Mouse (Mus musculus): ENCODE results near the gene Anxa5. TPM values are rescaled to one million over a fixed set of nuclear protein-coding genes. Genes with fewer than 3 reads are reported as not detected.

Anxa5 gene
- polyA plus RNA-seq, 1 experiment from 2014 or later = 75.8 TPM

DNA sequence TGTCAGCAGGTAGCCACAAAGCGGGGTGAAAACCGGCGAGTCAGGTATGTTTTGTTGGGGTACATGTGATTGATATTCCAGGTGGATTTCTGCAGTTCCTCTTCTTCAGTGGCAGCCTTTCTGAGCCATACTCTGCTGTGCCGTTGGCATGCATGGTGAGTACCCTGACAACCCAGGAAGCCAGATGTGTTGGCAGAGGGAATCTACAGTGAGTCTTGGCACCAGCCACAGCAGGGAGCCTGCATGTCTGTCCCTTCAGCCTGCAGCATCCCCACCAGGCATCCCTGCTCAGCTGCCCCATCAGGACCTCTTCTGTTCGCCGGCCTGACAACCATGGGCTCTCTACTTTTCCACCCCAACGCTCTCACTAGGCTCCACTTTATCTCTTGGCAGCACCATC, 25.9 kb upstream of the Anxa5 start:
- Histone ChIP-seq H3K4me2 (replicated peaks) (no peak overlapping the region), H3K4me1 (replicated peaks; ENCODE audit: control insufficient read depth, insufficient read depth, low read length) (no peaks in the 10 kb centered on the region), H3K36me3 (replicated peaks; ENCODE audit: control insufficient read depth, insufficient read depth) (no peaks in the 10 kb centered on the region), H3K27me3 (ENCODE audit: control insufficient read depth, insufficient read depth, low read length) (no peaks in the 10 kb centered on the region), H3K9ac (no peak overlapping the region), H3K4me3 (replicated peaks; ENCODE audit: low read length) (no peak overlapping the region), H3K9me3 (ENCODE audit: control insufficient read depth, low read length) (no peaks in the 10 kb centered on the region), H3K27ac (no peak overlapping the region)
- WGBS = 76% methylated on average over 7 of the region's 7 CpGs
- ATAC-seq (ENCODE audit: low FRiP score) (no peak), DNase-seq (ENCODE audit: low spot score) (no peak)

DNA sequence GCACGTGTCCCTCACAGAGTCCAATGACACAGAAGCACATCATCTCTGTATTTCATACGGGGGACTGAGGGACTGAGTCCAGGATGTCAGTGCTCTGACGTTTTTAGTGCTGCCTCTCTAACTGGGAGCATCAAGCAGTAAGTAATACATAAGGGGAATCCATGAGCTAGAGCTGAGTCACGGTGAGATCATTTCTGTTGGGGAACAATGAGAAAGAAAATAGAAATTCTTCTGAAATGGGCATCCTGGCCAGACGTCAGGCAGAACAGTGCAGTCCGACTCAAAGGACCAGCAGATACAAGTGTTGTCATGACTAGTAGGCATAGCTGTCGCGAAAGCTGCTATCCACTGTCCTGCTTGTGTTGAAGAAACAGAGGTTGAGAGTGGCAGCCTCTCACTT, 25.3 kb upstream of the Anxa5 start:
- H3K9me3 ChIP-seq (ENCODE audit: control insufficient read depth, low read length) = no peaks in the 10 kb centered on the region
- no peak for DNase-seq (ENCODE audit: low spot score)
- ATAC-seq (ENCODE audit: low FRiP score) = no peak
- no peak overlapping the region for H3K4me3 ChIP-seq (replicated peaks; ENCODE audit: low read length)
- no peaks in the 10 kb centered on the region for H3K4me1 ChIP-seq (replicated peaks; ENCODE audit: control insufficient read depth, insufficient read depth, low read length)
- no peak overlapping the region for H3K4me2 ChIP-seq (replicated peaks)
- H3K36me3 ChIP-seq (replicated peaks; ENCODE audit: control insufficient read depth, insufficient read depth) = no peaks in the 10 kb centered on the region
- no peak overlapping the region for H3K9ac ChIP-seq
- WGBS = 87% methylated on average over 8 of the region's 8 CpGs
- H3K27me3 ChIP-seq (ENCODE audit: control insufficient read depth, insufficient read depth, low read length) = no peaks in the 10 kb centered on the region
- H3K27ac ChIP-seq = no peak overlapping the region

GRCm38 (mm10) chr3:36499418-36499817, 23.7 kb upstream of the Anxa5 start:
- Histone ChIP-seq H3K27ac (no peak overlapping the region), H3K4me2 (replicated peaks) (no peak overlapping the region), H3K4me1 (replicated peaks; ENCODE audit: control insufficient read depth, insufficient read depth, low read length) (no peaks in the 10 kb centered on the region), H3K36me3 (replicated peaks; ENCODE audit: control insufficient read depth, insufficient read depth) (no peaks in the 10 kb centered on the region), H3K9me3 (ENCODE audit: control insufficient read depth, low read length) (no peaks in the 10 kb centered on the region), H3K27me3 (ENCODE audit: control insufficient read depth, insufficient read depth, low read length) (no peaks in the 10 kb centered on the region), H3K9ac (no peak overlapping the region), H3K4me3 (replicated peaks; ENCODE audit: low read length) (no peak overlapping the region)
- WGBS = 97% methylated on average over 7 of the region's 7 CpGs
- ATAC-seq (ENCODE audit: low FRiP score) (no peak), DNase-seq (ENCODE audit: low spot score) (no peak)

- no peaks in the 10 kb centered on the region for H3K36me3 ChIP-seq (replicated peaks; ENCODE audit: control insufficient read depth, insufficient read depth)
- no peaks in the 10 kb centered on the region for H3K4me1 ChIP-seq (replicated peaks; ENCODE audit: control insufficient read depth, insufficient read depth, low read length)
- no peak overlapping the region for H3K9ac ChIP-seq
- H3K9me3 ChIP-seq (ENCODE audit: control insufficient read depth, low read length) = no peaks in the 10 kb centered on the region
- H3K4me3 ChIP-seq (replicated peaks; ENCODE audit: low read length) = no peak overlapping the region
- H3K27me3 ChIP-seq (ENCODE audit: control insufficient read depth, insufficient read depth, low read length) = no peaks in the 10 kb centered on the region
- H3K27ac ChIP-seq = no peak overlapping the region
- H3K4me2 ChIP-seq (replicated peaks) = no peak overlapping the region
- WGBS = 85% methylated on average over 6 of the region's 6 CpGs
- DNase-seq (ENCODE audit: low spot score) = no peak
- no peak for ATAC-seq (ENCODE audit: low FRiP score)
These were observed 22.5 kb upstream of the Anxa5 start for GRCm38 (mm10) chr3:36498224-36498623.

DNA sequence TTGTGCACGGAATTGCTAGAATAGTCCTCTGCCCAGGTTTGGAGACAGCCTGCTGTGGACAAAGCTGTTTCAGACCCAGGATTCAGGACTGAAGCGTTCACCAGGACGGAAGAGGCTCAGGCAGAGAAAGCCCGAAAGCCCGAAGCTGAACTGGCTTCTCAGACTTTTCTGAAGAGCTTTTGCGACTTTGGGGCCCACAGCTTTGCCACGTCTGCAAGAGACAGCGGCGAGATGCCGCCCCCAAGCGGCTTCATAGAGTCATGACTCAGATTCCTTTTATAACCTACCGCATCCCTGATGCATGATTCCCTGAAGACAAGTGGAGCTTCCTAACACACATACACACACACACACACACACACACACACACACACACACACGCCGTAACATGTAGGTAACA, 21.1 kb upstream of the Anxa5 start:
- DNase-seq (ENCODE audit: low spot score) (peak; percentile 80), ATAC-seq (ENCODE audit: low FRiP score) (0 out of 2 replicates have a peak, but pooled peaks have one; percentile 25)
- H3K27ac ChIP-seq = no peak overlapping the region
- H3K27me3 ChIP-seq (ENCODE audit: control insufficient read depth, insufficient read depth, low read length) = no peaks in the 10 kb centered on the region
- H3K4me2 ChIP-seq (replicated peaks) = no peak overlapping the region
- H3K4me1 ChIP-seq (replicated peaks; ENCODE audit: control insufficient read depth, insufficient read depth, low read length) = no peaks in the 10 kb centered on the region
- WGBS = 22% methylated on average over 14 of the region's 14 CpGs
- H3K36me3 ChIP-seq (replicated peaks; ENCODE audit: control insufficient read depth, insufficient read depth) = no peaks in the 10 kb centered on the region
- H3K9me3 ChIP-seq (ENCODE audit: control insufficient read depth, low read length) = no peaks in the 10 kb centered on the region
- H3K9ac ChIP-seq = no peak overlapping the region
- no peak overlapping the region for H3K4me3 ChIP-seq (replicated peaks; ENCODE audit: low read length)

DNA sequence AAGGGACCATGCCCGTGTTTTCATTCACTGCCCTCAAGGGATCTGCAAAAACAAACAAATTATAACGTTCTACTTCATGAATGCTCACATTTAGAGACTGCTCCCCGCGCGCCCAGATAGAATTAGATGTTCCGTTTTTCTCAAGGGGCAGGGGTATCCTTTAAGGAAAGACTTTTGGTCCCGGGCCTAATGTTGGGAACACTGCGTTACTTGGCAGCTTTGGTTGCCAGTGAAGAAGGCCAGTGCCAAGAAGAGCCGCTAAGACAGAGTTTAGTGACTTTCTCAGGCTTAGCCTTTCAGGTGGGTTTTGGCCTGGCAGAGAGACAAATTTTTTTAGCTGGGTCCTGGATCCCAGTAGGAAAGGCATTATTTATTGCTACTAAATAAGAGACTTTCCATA, 20.6 kb upstream of the Anxa5 start:
- no peak for DNase-seq (ENCODE audit: low spot score)
- Histone ChIP-seq H3K4me3 (replicated peaks; ENCODE audit: low read length) (no peak overlapping the region), H3K27me3 (ENCODE audit: control insufficient read depth, insufficient read depth, low read length) (no peaks in the 10 kb centered on the region), H3K4me1 (replicated peaks; ENCODE audit: control insufficient read depth, insufficient read depth, low read length) (no peaks in the 10 kb centered on the region), H3K36me3 (replicated peaks; ENCODE audit: control insufficient read depth, insufficient read depth) (no peaks in the 10 kb centered on the region), H3K9me3 (ENCODE audit: control insufficient read depth, low read length) (no peaks in the 10 kb centered on the region), H3K9ac (no peak overlapping the region), H3K4me2 (replicated peaks) (no peak overlapping the region), H3K27ac (no peak overlapping the region)
- WGBS = 86% methylated on average over 9 of the region's 9 CpGs
- no peak for ATAC-seq (ENCODE audit: low FRiP score)

DNA sequence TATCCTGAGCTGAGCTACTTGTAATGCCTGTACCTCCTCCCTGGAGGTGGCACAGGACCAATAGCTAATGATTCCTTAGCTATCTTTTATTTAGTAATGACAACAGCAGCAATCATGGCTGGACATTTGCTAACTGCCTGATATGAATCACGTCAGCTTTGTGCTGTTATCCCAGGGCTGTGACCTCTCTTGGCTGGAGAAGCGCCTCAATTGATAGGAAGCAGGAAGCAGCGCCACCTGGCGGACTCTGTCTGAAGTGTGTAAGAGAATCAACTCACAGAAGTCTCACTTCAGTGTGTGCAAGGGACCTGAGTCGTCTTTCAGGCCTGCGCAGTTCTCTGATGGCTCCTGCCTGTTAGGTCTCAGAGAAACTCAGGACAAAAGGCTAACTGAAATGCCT, 19.7 kb upstream of the Anxa5 start:
- Histone ChIP-seq H3K27me3 (ENCODE audit: control insufficient read depth, insufficient read depth, low read length) (no peaks in the 10 kb centered on the region), H3K9ac (no peak overlapping the region), H3K4me1 (replicated peaks; ENCODE audit: control insufficient read depth, insufficient read depth, low read length) (no peaks in the 10 kb centered on the region), H3K27ac (no peak overlapping the region), H3K36me3 (replicated peaks; ENCODE audit: control insufficient read depth, insufficient read depth) (no peaks in the 10 kb centered on the region), H3K4me2 (replicated peaks) (no peak overlapping the region), H3K4me3 (replicated peaks; ENCODE audit: low read length) (no peak overlapping the region), H3K9me3 (ENCODE audit: control insufficient read depth, low read length) (no peaks in the 10 kb centered on the region)
- WGBS = 11% methylated on average over 6 of the region's 6 CpGs
- ATAC-seq (ENCODE audit: low FRiP score) (peak; percentile 68), DNase-seq (ENCODE audit: low spot score) (peak; percentile 92)

DNA sequence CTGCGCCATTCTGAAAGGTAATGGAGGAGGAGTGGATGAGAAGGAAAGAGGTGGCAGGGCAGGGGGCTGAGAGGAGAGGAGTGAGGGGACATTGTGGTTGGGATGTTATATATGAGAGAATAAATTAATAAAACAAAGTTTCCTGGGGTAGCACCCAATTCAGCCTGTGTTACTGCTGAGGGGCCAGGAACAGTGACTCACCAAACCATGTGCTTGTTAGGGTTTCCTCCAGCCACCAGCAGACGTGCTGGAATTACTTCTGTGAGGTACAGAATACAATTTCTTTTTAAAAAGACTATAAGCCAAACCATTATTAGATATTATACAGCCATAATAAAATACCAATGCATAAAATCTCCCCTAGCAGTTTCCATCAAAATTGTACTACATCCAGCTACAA, 18.9 kb upstream of the Anxa5 start:
- H3K9me3 ChIP-seq (ENCODE audit: control insufficient read depth, low read length) = no peaks in the 10 kb centered on the region

GRCm38 (mm10) chr3:36493641-36494283, 18.1 kb upstream of the Anxa5 start:
- no peaks in the 10 kb centered on the region for H3K36me3 ChIP-seq (replicated peaks; ENCODE audit: control insufficient read depth, insufficient read depth)
- DNase-seq (ENCODE audit: low spot score) (no peak), ATAC-seq (ENCODE audit: low FRiP score) (peak; percentile 29; the same call in 1 of the 2 replicates)
- H3K4me1 ChIP-seq (replicated peaks; ENCODE audit: control insufficient read depth, insufficient read depth, low read length) = no peaks in the 10 kb centered on the region
- no peaks in the 10 kb centered on the region for H3K9me3 ChIP-seq (ENCODE audit: control insufficient read depth, low read length)
- no peak overlapping the region for H3K27ac ChIP-seq
- no peaks in the 10 kb centered on the region for H3K27me3 ChIP-seq (ENCODE audit: control insufficient read depth, insufficient read depth, low read length)
- no peak overlapping the region for H3K9ac ChIP-seq
- no peak overlapping the region for H3K4me2 ChIP-seq (replicated peaks)
- H3K4me3 ChIP-seq (replicated peaks; ENCODE audit: low read length) = no peak overlapping the region
- 65% methylated on average over 6 of the region's 6 CpGs for WGBS

More for the DNA sequence above, 18.9 kb upstream of the Anxa5 start:
- Histone ChIP-seq H3K27ac (no peak overlapping the region), H3K9ac (no peak overlapping the region), H3K4me2 (replicated peaks) (no peak overlapping the region), H3K27me3 (ENCODE audit: control insufficient read depth, insufficient read depth, low read length) (no peaks in the 10 kb centered on the region), H3K4me3 (replicated peaks; ENCODE audit: low read length) (no peak overlapping the region), H3K4me1 (replicated peaks; ENCODE audit: control insufficient read depth, insufficient read depth, low read length) (no peaks in the 10 kb centered on the region), H3K36me3 (replicated peaks; ENCODE audit: control insufficient read depth, insufficient read depth) (no peaks in the 10 kb centered on the region)
- 81% methylated on average over 2 of the region's 2 CpGs for WGBS
- no peak for ATAC-seq (ENCODE audit: low FRiP score)
- no peak for DNase-seq (ENCODE audit: low spot score)

All from hindbrain, embryonic 14.5 days (tissue).